Mouse (Mus musculus): Measurements from ENCODE around the gene Grin3b. TPM values are rescaled to one million over a fixed set of nuclear protein-coding genes. Genes with fewer than 3 reads are reported as not detected.

Grin3b gene
- total RNA-seq, 2 experiments from 2014 or later = 0.27 to 0.28 TPM

GRCm38 (mm10) chr10:79934794-79935569 is 35.5 kb upstream of the Grin3b start:
- intact Hi-C loops (cut with DNase I) = no loop called here
- DNase-seq = no peak

GRCm38 (mm10) chr10:79936284-79936910 is 34.1 kb upstream of the Grin3b start:
- DNase-seq = no peak
- intact Hi-C loops (cut with DNase I) = no loop called here

- intact Hi-C loops (cut with DNase I) = no loop called here
- DNase-seq = peak; percentile 79 to 84
Measured at GRCm38 (mm10) chr10:79936911-79937441, 33.5 kb upstream of the Grin3b start.

GRCm38 (mm10) chr10:79937775-79938526 is 32.6 kb upstream of the Grin3b start:
- no peak for DNase-seq
- intact Hi-C loops (cut with DNase I) = no loop called here

- intact Hi-C loops (cut with DNase I) = no loop called here
- peak in 1 of 2 experiments; percentile 29 for DNase-seq
Measured at GRCm38 (mm10) chr10:79940749-79941148, 29.8 kb upstream of the Grin3b start.

- intact Hi-C loops (cut with DNase I) = no loop called here
- no peak for DNase-seq
Measured at GRCm38 (mm10) chr10:79942988-79943387, 27.5 kb upstream of the Grin3b start.

GRCm38 (mm10) chr10:79943471-79943901 is 27.0 kb upstream of the Grin3b start:
- DNase-seq = no peak
- intact Hi-C loops (cut with DNase I) = no loop called here

GRCm38 (mm10) chr10:79945507-79946234 is 24.8 kb upstream of the Grin3b start:
- intact Hi-C loops (cut with DNase I) = no loop called here
- no peak for DNase-seq

- no peak for DNase-seq
- intact Hi-C loops (cut with DNase I) = no loop called here
Measured at GRCm38 (mm10) chr10:79946752-79947322, 23.7 kb upstream of the Grin3b start.

GRCm38 (mm10) chr10:79947502-79947901 is 23.0 kb upstream of the Grin3b start:
- intact Hi-C loops (cut with DNase I) = no loop called here
- no peak for DNase-seq

GRCm38 (mm10) chr10:79949873-79950272 is 20.6 kb upstream of the Grin3b start:
- DNase-seq = no peak
- intact Hi-C loops (cut with DNase I) = no loop called here

GRCm38 (mm10) chr10:79950661-79951060 is 19.9 kb upstream of the Grin3b start:
- intact Hi-C loops (cut with DNase I) = no loop called here
- no peak for DNase-seq

- DNase-seq = peak in 1 of 2 experiments; percentile 60
- intact Hi-C loops (cut with DNase I) = loop anchor here (1.0 kb wide), 1 partner anchor 29 kb away; no protein-coding TSS in a partner anchor
Measured at GRCm38 (mm10) chr10:79953946-79954345, 16.6 kb upstream of the Grin3b start.

- intact Hi-C loops (cut with DNase I) = no loop called here
- DNase-seq = no peak
Measured at GRCm38 (mm10) chr10:79955691-79956090, 14.8 kb upstream of the Grin3b start.

- DNase-seq = no peak
- intact Hi-C loops (cut with DNase I) = no loop called here
Measured at GRCm38 (mm10) chr10:79956643-79957154, 13.8 kb upstream of the Grin3b start.

- peak; percentile 83 to 86 for DNase-seq
- intact Hi-C loops (cut with DNase I) = loop anchor here (1.0 to 2.0 kb wide), 3 partner anchors 33 to 123 kb away; no protein-coding TSS in a partner anchor
Measured at GRCm38 (mm10) chr10:79958140-79958816, 12.2 kb upstream of the Grin3b start.

GRCm38 (mm10) chr10:79959412-79959811 is 11.1 kb upstream of the Grin3b start:
- intact Hi-C loops (cut with DNase I) = loop anchor here (2.0 kb wide), 1 partner anchor 67 kb away; no protein-coding TSS in a partner anchor
- DNase-seq = peak in 1 of 2 experiments; percentile 38

- intact Hi-C loops (cut with DNase I) = loop anchor here (2.0 kb wide), 3 partner anchors 67 to 183 kb away; partner anchors contain the start of gene Stk11
- peak; percentile 99 to 100 for DNase-seq
Measured at GRCm38 (mm10) chr10:79959847-79960601, 10.5 kb upstream of the Grin3b start, which contains the start of gene Wdr18. Gene Wdr18, plus strand, starts transcription at chr10:79960152.

All from heart, postnatal 36 days (tissue).